Mouse (Mus musculus) cerebellum, postnatal 36 days (tissue): Measurements from ENCODE around the gene Fam193a.

Source experiments
- DNase-seq, 2 experiments: peaks; one replicate each; pipeline ENCODE4 v3.0.0; 2021 to 2022; ENCODE audit warnings: mixed read lengths in 2 of 2

Gene Fam193a

GRCm38 (mm10) chr5:34466079-34466478, 96.3 kb downstream of the Fam193a start:
- DNase-seq = no peak

GRCm38 (mm10) chr5:34466648-34467047, 96.9 kb downstream of the Fam193a start:
- DNase-seq = no peak

- DNase-seq = no peak
Measured at GRCm38 (mm10) chr5:34468039-34468775, 98.5 kb downstream of the Fam193a start.

- DNase-seq = no peak
Measured at GRCm38 (mm10) chr5:34480926-34481325, 111.2 kb downstream of the Fam193a start.

- no peak for DNase-seq
Measured at GRCm38 (mm10) chr5:34485731-34486130, 116.0 kb downstream of the Fam193a start.

- no peak for DNase-seq
Measured at GRCm38 (mm10) chr5:34487320-34488090, 117.8 kb downstream of the Fam193a start.

- no peak for DNase-seq
Measured at GRCm38 (mm10) chr5:34488741-34489417, 119.1 kb downstream of the Fam193a start.

- no peak for DNase-seq
Measured at GRCm38 (mm10) chr5:34489418-34489787, 119.7 kb downstream of the Fam193a start.

- DNase-seq = no peak
Measured at GRCm38 (mm10) chr5:34496745-34497144, 127.0 kb downstream of the Fam193a start.

- DNase-seq = no peak
Measured at GRCm38 (mm10) chr5:34500886-34501285, 131.2 kb downstream of the Fam193a start.

GRCm38 (mm10) chr5:34501588-34501987, 131.9 kb downstream of the Fam193a start:
- no peak for DNase-seq

- no peak for DNase-seq
Measured at GRCm38 (mm10) chr5:34502411-34502810, 132.7 kb downstream of the Fam193a start.

GRCm38 (mm10) chr5:34502821-34503220, 133.1 kb downstream of the Fam193a start:
- no peak for DNase-seq

- no peak for DNase-seq
Measured at GRCm38 (mm10) chr5:34512486-34512885, 142.8 kb downstream of the Fam193a start.

GRCm38 (mm10) chr5:34513466-34514217, 143.9 kb downstream of the Fam193a start, which contains the start of gene Tnip2:
Tnip2 (minus strand) TSS chr5:34513991.
- peak; percentile 46 to 68 for DNase-seq

GRCm38 (mm10) chr5:34514218-34514566, 144.5 kb downstream of the Fam193a start:
- DNase-seq = no peak

- DNase-seq = no peak
Measured at GRCm38 (mm10) chr5:34515096-34515495, 145.4 kb downstream of the Fam193a start.

GRCm38 (mm10) chr5:34517913-34518312, 148.2 kb downstream of the Fam193a start:
- peak; percentile 80 to 81 for DNase-seq

- DNase-seq = no peak
Measured at GRCm38 (mm10) chr5:34519389-34519910, 149.7 kb downstream of the Fam193a start.

GRCm38 (mm10) chr5:34520458-34521209, 150.9 kb downstream of the Fam193a start:
- DNase-seq = no peak

- DNase-seq = no peak
Measured at GRCm38 (mm10) chr5:34521337-34521736, 151.6 kb downstream of the Fam193a start.

GRCm38 (mm10) chr5:34523958-34524485, 154.3 kb downstream of the Fam193a start:
- DNase-seq = no peak
